ENCODE assay signal across 8 mouse cellular contexts in genomic region chr10:80399191-80399972, GRCm38 (mm10). TPM values are rescaled to one million over a fixed set of nuclear protein-coding genes. Genes with fewer than 3 reads are reported as not detected.
DNase-seq lines count a peak whose midpoint lies in the region; ATAC-seq and TF ChIP-seq lines count a peak whose summit lies in the region.

Gene Mbd3, minus strand, starts transcription at chr10:80399550.

- peak within 1 kb of the TSS; percentile 96 for H3K9ac ChIP-seq in heart, embryonic 11.5 days (ENCODE audit: low read depth, low read length)
- peak within 1 kb of the TSS; percentile 96 for H3K9ac ChIP-seq in kidney, embryonic 16.5 days (replicated peaks; ENCODE audit: low read length)
- H3K9ac ChIP-seq in liver, adult 2 months (ENCODE audit: low read depth, low read length): peak within 1 kb of the TSS; percentile 81

- peak; percentile 100 for DNase-seq in brain, embryonic 14.5 days (ENCODE audit: low read depth)
- DNase-seq in liver, adult 2 months (ENCODE audit: extremely low read depth, low read depth, low spot score): peak; percentile 100
- peak; percentile 100 for DNase-seq in splenic B cell, adult 2 months (ENCODE audit: low read depth, low spot score)

- ATAC-seq in heart, embryonic 11.5 days (replicated peaks; ENCODE audit: insufficient number of reproducible peaks, low FRiP score, low TSS enrichment): peak; percentile 96
- ATAC-seq in kidney, embryonic 16.5 days (ENCODE audit: low FRiP score, low TSS enrichment): peak; percentile 98

- H3K27me3 ChIP-seq in C2C12 (ENCODE audit: control insufficient read depth, insufficient read depth, insufficient read length) (no peaks in the 10 kb centered on the region), myocyte (ENCODE audit: control insufficient read depth, insufficient read depth, insufficient read length) (no peaks in the 10 kb centered on the region)
- H3K27me3 ChIP-seq in erythroblast, embryonic 14.5 days (ENCODE audit: control insufficient read depth): no peaks in the 10 kb centered on the region
- H3K27me3 ChIP-seq in heart, embryonic 11.5 days (ENCODE audit: control insufficient read depth, insufficient read depth, low read length): no peaks in the 10 kb centered on the region
- H3K27me3 ChIP-seq in kidney, embryonic 16.5 days (ENCODE audit: insufficient read depth, low read length): no peaks in the 10 kb centered on the region
- H3K27me3 ChIP-seq in liver, adult 2 months (ENCODE audit: control insufficient read depth, insufficient read depth, low read length): no peaks in the 10 kb centered on the region
- H3K27me3 ChIP-seq in splenic B cell, adult 2 months (ENCODE audit: control insufficient read depth, insufficient read depth, low read length, poor library complexity, severe bottlenecking): no peaks in the 10 kb centered on the region

- WGBS in heart, embryonic 11.5 days (ENCODE audit: insufficient replicate concordance): under 1% methylated on average over 71 of the region's 82 CpGs
- WGBS in kidney, embryonic 16.5 days: under 1% methylated on average over 68 of the region's 82 CpGs
- 1% methylated on average over 75 of the region's 82 CpGs for WGBS in liver, adult 2 months

- peaks cover 6% of the 10 kb centered on the region for H3K9me3 ChIP-seq in erythroblast, embryonic 14.5 days (ENCODE audit: control insufficient read depth, low read length)
- no peaks in the 10 kb centered on the region for H3K9me3 ChIP-seq in heart, embryonic 11.5 days (replicated peaks; ENCODE audit: control insufficient read depth, low read length)
- H3K9me3 ChIP-seq in kidney, embryonic 16.5 days (ENCODE audit: low read length): no peaks in the 10 kb centered on the region; the same call in 1 of the 2 replicates

- H3K4me3 ChIP-seq in C2C12 (ENCODE audit: insufficient read depth, poor library complexity, severe bottlenecking) (peak within 1 kb of the TSS; percentile 65), myocyte (peak within 1 kb of the TSS; percentile 36)
- H3K4me3 ChIP-seq in erythroblast, embryonic 14.5 days (replicated peaks): peak within 1 kb of the TSS; percentile 80
- H3K4me3 ChIP-seq in heart, embryonic 11.5 days (ENCODE audit: low read depth, low read length): peak within 1 kb of the TSS; percentile 84
- H3K4me3 ChIP-seq in kidney, embryonic 16.5 days (ENCODE audit: low read length): peak within 1 kb of the TSS; percentile 77
- H3K4me3 ChIP-seq in liver, adult 2 months (ENCODE audit: insufficient read depth, low read depth, low read length): peak within 1 kb of the TSS; percentile 62

- peak within 1 kb of the TSS; percentile 99 for H3K27ac ChIP-seq in heart, embryonic 11.5 days (ENCODE audit: low read depth, low read length)
- peak within 1 kb of the TSS; percentile 100 for H3K27ac ChIP-seq in kidney, embryonic 16.5 days (ENCODE audit: low read length)
- H3K27ac ChIP-seq in liver, adult 2 months (replicated peaks; ENCODE audit: insufficient read depth, low read depth, low read length): peak within 1 kb of the TSS; percentile 81

- no peak for TF ChIP-seq CTCF in C2C12 (IDR thresholded peaks at IDR 0.05; ENCODE audit: control insufficient read depth, insufficient read depth, insufficient read length)
- TF ChIP-seq CTCF in brain, embryonic 14.5 days (IDR thresholded peaks at IDR 0.05; ENCODE audit: borderline replicate concordance, extremely low read depth, insufficient read depth, insufficient read length): no peak
- no peak for TF ChIP-seq CTCF in liver, adult 2 months (IDR thresholded peaks at IDR 0.05; ENCODE audit: low read depth, low read length)

- H3K36me3 ChIP-seq in C2C12 (ENCODE audit: control insufficient read depth, insufficient read depth) (peaks cover 62% of the 10 kb centered on the region), myocyte (ENCODE audit: control insufficient read depth, insufficient read depth) (peaks cover 17% of the 10 kb centered on the region)
- peaks cover 73% of the 10 kb centered on the region for H3K36me3 ChIP-seq in erythroblast, embryonic 14.5 days (ENCODE audit: control insufficient read depth)
- peaks cover 36% of the 10 kb centered on the region for H3K36me3 ChIP-seq in heart, embryonic 11.5 days (ENCODE audit: control insufficient read depth, insufficient read depth, low read length)
- peaks cover 46% of the 10 kb centered on the region for H3K36me3 ChIP-seq in kidney, embryonic 16.5 days (ENCODE audit: insufficient read depth, low read length)
- H3K36me3 ChIP-seq in liver, adult 2 months (ENCODE audit: control insufficient read depth, insufficient read depth, low read length): peaks cover 10% of the 10 kb centered on the region; the same call in 1 of the 2 replicates
- peaks cover 9% of the 10 kb centered on the region for H3K36me3 ChIP-seq in splenic B cell, adult 2 months (ENCODE audit: control insufficient read depth, insufficient read depth, low read length, poor library complexity, severe bottlenecking)

- H3K79me3 ChIP-seq in C2C12 (ENCODE audit: low read depth): peaks cover 37% of the 10 kb centered on the region

- H3K79me2 ChIP-seq in C2C12 (ENCODE audit: control insufficient read depth, insufficient read depth): peaks cover 54% of the 10 kb centered on the region
- H3K79me2 ChIP-seq in liver, adult 2 months (ENCODE audit: control insufficient read depth, insufficient read depth, low read length): peaks cover 8% of the 10 kb centered on the region
- H3K79me2 ChIP-seq in myocyte (ENCODE audit: control insufficient read depth, insufficient read depth): peaks cover 48% of the 10 kb centered on the region

- peak; percentile 61 for TF ChIP-seq POLR2A in brain, embryonic 14.5 days (IDR thresholded peaks at IDR 0.05; ENCODE audit: borderline replicate concordance, extremely low read depth, insufficient read depth, insufficient read length, poor library complexity, severe bottlenecking)
- TF ChIP-seq POLR2A in liver, adult 2 months (IDR thresholded peaks at IDR 0.05; ENCODE audit: extremely low read depth, insufficient read depth, low read length): peak; percentile 99
- peak; percentile 93 for TF ChIP-seq POLR2A in myocyte (IDR thresholded peaks at IDR 0.05; ENCODE audit: insufficient read length, low read depth)

- peaks cover 67% of the 10 kb centered on the region for H3K4me1 ChIP-seq in erythroblast, embryonic 14.5 days (ENCODE audit: control insufficient read depth)
- H3K4me1 ChIP-seq in heart, embryonic 11.5 days (ENCODE audit: control insufficient read depth, insufficient read depth, low read length): peaks cover 20% of the 10 kb centered on the region
- peaks cover 26% of the 10 kb centered on the region for H3K4me1 ChIP-seq in kidney, embryonic 16.5 days (ENCODE audit: insufficient read depth, low read length)
- peaks cover 11% of the 10 kb centered on the region for H3K4me1 ChIP-seq in liver, adult 2 months (ENCODE audit: control insufficient read depth, insufficient read depth, low read length)

- peak within 1 kb of the TSS; percentile 76 for H3ac ChIP-seq in C2C12 (ENCODE audit: control insufficient read depth, insufficient read length, low read depth)
- peak within 1 kb of the TSS; percentile 83 for H3ac ChIP-seq in myocyte (ENCODE audit: control insufficient read depth, insufficient read length)

- peak within 1 kb of the TSS; percentile 82 for H3K4me2 ChIP-seq in heart, embryonic 11.5 days
- H3K4me2 ChIP-seq in kidney, embryonic 16.5 days (replicated peaks; ENCODE audit: low read depth, low read length): peak within 1 kb of the TSS; percentile 86
- H3K4me2 ChIP-seq in myocyte (ENCODE audit: low read depth): peak within 1 kb of the TSS; percentile 95

TF ChIP-seq in C2C12, 6 proteins besides CTCF, POLR2A, EP300 and RAD21:
- TF ChIP-seq MYOD1 (IDR thresholded peaks at IDR 0.05; ENCODE audit: control insufficient read depth, insufficient read length, low read depth) (peak; percentile 16), USF1 (IDR thresholded peaks at IDR 0.05; ENCODE audit: low read depth) (no peak)

TF ChIP-seq in myocyte, 11 proteins besides CTCF, POLR2A, EP300 and RAD21:
- TF ChIP-seq MAX (IDR thresholded peaks at IDR 0.05; ENCODE audit: low read depth): no peak
- no peak for TF ChIP-seq USF1 (IDR thresholded peaks at IDR 0.05; ENCODE audit: low read depth)
- peak; percentile 35 for TF ChIP-seq REST (IDR thresholded peaks at IDR 0.05; ENCODE audit: insufficient read depth, insufficient read length)
- peak in 2 of 3 experiments; percentile 60 to 77 for TF ChIP-seq MYOG (IDR thresholded peaks at IDR 0.05; ENCODE audit: control insufficient read depth in 1 of 3, insufficient read depth in 1 of 3, insufficient read length in 2 of 3, low read depth in 2 of 3)
- TF ChIP-seq MYOD1 (IDR thresholded peaks at IDR 0.05; ENCODE audit: control insufficient read depth in 1 of 3, insufficient read length in 2 of 3, low read depth in 2 of 3): peak in 2 of 3 experiments; percentile 83 to 91
- TF ChIP-seq TCF3 (IDR thresholded peaks at IDR 0.05; ENCODE audit: insufficient read length, low read depth): peak; percentile 30
- no peak for TF ChIP-seq SRF (IDR thresholded peaks at IDR 0.05; ENCODE audit: control insufficient read depth, insufficient read length, low read depth)
- TF ChIP-seq CEBPB (IDR thresholded peaks at IDR 0.05; ENCODE audit: insufficient read depth, poor library complexity, severe bottlenecking): no peak
- TF ChIP-seq E2F4 (IDR thresholded peaks at IDR 0.05; ENCODE audit: insufficient read depth): no peak
- peak; percentile 98 for TF ChIP-seq POLR2AphosphoS2 (IDR thresholded peaks at IDR 0.05; ENCODE audit: insufficient read length, low read depth)
- TF ChIP-seq TCF12 (IDR thresholded peaks at IDR 0.05; ENCODE audit: insufficient read depth, poor library complexity, severe bottlenecking): no peak

RNA-seq across cellular contexts. Expression of gene Mbd3, which starts in this region (rescaled TPM):
- polyA plus RNA-seq in C2C12 (2012; fragmentation: generic; extraction: Trizol): 326 TPM
- 265 and 292 TPM in 2 replicates for polyA plus RNA-seq in brain, embryonic 14.5 days (2012; rRNA removed)
- polyA plus RNA-seq in erythroblast, embryonic 14.5 days (2012): 24.1 and 26.2 TPM in 2 replicates
- 151 and 171 TPM in 2 replicates for polyA plus RNA-seq in heart, embryonic 11.5 days (2014; fragmentation: Nextera tagmentation; extraction: Ambion mirVana)
- polyA plus RNA-seq in kidney, embryonic 16.5 days (2015; fragmentation: Nextera tagmentation; extraction: Ambion mirVana): 266 and 277 TPM in 2 replicates
- total RNA-seq in liver, adult 2 months (2014; rRNA removed): 21.1 and 32.8 TPM in 2 replicates
- polyA plus RNA-seq in liver, adult 2 months (2012; rRNA removed): 73.5 and 76.7 TPM in 2 replicates
- polyA plus RNA-seq in myocyte (2012; fragmentation: generic; extraction: Trizol): 190 TPM

Comparison
In these comparisons a context has a peak if more than half of its experiments do, and no peak if none do; other contexts are left out.
1. Peak in every context shown above with its lines: DNase-seq, ATAC-seq, H3K4me3 ChIP-seq and H3K27ac ChIP-seq.